Mouse (Mus musculus) left cerebral cortex, adult 11 months (tissue): ENCODE measurements around the gene Sox5.

ENCODE experiments used
- DNase-seq: peaks from one replicate; pipeline ENCODE4 v3.0.0; 2022; ENCODE audit warnings: low spot score

Gene Sox5

DNA sequence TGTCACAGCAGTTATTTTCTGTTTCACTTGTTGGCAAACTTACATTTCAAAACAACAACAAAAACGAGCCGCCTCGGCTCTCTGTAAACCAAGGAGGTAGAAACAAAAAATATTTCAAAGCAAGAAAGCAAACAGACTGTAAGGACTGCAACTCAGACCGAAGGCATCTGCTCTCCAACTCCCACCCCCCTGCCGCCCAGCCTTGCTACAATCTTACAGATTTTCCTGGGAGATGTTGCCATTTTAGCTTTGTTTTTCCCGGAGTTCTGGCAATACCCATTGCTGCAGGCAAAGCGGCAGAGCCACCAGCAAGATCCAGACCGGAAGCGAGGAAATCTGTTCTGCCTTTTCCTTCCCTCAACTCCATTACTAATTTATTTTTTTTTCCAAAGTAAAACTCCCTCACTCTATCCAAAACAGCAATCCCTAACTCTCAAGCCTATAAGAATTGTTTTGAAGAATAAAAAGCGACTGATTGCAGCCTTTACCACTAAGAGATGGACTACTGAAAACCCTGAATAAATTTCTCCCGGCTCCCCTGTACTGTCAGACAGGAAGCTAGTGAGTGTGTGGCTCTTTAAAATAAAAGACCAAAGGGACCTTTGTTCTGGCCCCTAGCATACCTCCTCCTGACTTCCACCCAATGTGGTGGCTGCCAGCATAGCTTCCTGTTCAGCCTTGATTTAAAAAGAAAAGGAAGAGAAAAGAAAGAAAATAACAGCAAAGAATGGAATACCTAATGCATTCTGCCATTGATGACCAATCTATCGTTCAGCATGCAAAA, 600.5 kb downstream of the Sox5 start:
- no peak for DNase-seq

DNA sequence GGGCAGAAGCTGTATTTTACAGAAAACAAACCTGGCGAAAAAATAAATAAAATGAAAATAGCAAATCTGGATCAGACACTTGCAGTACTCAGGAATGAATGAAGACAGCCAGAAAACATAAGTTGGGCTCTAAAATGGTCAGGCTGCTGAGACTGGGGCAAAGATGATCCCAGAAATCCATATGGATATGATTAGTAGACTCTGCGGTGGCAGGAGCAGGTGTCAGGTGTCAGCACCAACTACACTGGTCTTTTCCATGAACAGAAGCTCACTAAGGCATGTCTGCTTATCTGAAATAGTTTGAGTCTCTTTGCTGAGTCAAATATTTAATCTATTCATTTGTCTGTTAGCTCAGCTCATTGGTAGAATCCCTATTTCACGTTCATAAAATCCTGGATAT, 602.7 kb downstream of the Sox5 start:
- no peak for DNase-seq

DNA sequence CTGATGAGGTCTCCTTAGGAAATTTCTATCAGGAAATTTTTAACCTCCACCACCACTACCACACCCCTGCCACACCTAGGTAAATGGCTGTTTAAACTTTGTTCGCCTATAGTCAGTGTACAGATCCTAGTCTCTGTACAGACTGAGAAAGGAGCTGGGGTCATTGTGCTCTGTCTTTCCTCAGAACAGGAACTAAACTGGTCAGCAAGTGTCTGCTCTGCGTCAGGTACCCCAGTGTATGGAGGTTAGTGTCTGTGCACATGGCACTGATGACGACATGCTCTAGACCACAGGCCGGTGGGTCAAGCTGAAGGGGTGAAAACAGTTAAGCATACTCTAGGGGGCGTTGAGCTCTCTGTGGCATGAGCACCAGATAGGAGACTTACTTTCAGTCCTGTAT, 605.1 kb downstream of the Sox5 start:
- no peak for DNase-seq

DNA sequence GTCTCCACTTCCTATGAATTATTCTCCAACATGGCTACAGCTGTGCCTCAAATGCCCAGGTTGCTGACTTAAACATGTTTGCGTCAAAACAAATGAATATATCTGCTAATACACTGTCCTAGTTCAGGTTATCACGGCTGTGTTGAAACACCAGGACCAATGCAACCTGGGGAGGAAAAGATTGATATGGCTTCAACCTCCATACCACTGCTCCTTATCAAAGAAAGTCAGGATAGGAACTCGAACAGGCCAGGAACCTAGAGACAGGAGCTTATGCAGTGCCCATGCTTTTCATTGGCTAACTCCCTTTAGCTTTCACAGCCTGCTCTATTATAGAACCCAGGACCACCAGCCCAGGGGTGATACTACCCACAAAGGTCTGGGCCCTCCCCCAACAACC, 606.2 kb downstream of the Sox5 start:
- no peak for DNase-seq

DNA sequence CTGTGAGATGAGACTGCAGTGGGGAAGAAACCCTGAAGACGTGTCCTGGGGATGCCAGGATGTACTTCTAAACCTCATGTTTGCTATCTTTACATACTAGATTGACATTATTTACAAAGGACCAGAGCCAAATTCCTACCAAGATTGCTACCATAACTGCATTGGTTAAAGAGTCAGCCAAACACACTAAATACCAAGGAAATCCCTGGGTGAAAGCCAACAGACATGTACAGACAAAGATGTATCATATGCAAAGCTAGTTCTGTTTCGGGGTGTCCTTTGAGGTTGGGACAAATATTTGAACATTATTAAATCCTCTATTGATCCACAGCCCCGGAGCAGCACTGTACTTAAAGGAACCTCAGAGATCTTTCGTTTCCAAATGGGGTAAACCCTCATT, 611.2 kb downstream of the Sox5 start:
- DNase-seq, result no peak

DNA sequence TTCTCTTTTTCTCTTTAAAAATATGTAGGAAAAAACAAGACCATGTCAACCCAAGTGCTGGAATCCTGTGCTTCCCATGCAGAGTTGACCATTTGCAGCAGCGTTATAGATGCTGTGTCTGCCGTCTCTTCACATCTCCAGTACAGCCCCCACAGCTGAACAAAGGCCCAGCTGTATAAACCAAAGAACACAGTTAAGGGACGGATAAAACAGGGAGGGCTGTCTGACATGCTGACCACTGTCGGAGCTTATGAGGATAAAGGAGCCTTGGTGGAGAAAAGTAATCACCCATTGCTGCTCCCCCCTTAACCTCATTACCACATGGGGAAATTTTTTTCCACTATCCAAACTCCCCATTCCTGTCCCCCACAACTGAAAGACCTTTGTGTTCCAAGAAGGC, 612.0 kb downstream of the Sox5 start:
- no peak for DNase-seq

DNA sequence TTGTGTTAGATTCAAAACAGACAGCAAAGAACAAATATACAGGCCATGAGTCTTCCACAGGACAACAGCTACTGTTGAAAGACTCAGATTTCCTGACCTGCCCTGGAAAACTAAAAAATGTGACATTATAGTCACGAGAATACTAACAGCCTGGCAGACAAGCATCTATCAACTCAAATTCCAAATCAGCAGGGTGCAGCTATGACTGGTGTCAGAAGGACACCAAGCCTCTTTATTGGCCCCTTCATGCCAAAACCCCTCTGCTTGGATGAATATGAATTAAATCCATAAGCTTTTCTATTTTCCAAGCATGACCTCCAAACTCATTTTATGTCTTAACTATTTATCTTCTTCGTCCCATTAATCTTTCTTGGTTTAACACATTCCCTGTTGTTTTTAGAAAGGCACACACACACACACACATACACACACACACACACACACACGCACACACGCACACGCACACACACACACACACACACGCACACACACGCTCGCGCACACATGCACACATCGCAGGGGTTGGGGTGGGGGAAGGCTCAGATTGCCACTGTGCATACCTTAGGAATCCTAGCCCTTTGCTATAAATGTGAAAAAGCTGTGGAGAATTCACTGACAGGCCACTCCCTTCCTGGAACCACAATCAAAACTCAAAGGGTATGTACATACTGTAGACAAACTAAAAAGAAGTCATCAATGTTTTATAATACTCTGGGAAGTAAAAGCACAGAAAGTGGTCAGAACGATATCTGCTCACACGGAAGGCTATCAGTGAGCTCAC, 612.9 kb downstream of the Sox5 start:
- DNase-seq, result no peak

DNA sequence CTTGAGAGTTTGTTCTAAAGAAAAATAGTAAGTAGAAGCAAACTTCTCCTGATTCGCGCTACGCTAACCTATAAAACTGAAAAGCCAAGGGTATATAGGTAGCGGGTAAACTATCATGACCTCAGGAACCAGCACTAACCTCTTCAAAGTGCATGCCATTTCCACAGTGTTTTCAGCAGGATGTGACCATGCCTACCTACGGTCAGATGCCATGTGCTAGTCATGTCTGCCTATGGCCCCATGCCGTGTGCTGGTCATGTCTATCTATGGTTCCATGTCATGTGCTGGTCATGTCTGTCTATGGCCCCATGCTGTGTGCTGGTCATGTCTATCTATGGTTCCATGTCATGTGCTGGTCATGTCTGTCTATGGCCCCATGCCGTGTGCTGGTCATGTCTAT, 614.7 kb downstream of the Sox5 start:
- DNase-seq, result no peak

DNA sequence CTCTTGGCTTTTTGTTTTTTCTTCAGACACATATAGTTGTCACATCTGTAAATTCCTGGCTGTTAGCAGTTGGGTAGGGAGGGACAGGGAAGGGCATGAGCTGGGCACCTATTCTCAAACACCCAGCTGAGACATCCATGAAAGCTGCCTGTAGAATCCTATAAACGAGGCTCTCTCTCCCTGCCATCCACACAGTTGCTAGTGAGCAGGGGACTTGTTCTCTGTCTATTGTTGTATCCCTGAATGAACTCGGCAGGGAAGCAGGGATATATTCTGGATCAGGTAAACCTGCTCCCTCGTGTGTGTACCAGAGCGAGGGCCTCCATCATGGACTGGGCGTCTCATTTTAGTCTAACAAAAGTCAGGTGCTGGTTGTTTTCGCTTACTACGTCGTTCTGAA, 615.1 kb downstream of the Sox5 start:
- DNase-seq, result no peak

DNA sequence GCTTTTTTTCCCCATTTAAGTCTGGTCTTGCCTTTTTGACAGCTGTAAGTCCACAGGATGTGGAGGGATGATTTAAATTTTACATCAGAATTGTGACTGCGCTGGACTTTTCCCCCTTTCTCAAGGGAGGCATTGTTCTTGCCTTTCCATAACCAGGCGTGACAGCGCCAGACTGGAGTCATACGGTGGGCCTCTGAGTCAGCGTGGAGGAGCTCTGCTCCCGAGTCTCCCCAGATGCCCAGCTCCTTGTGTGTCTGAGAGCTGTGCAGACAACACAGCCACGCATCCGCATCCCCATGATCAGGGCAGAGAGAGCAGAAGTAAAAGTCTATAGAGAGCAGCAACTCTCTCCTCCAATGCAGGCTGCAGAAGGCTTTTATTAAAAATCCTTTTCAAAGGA, 615.7 kb downstream of the Sox5 start:
- DNase-seq, result no peak

DNA sequence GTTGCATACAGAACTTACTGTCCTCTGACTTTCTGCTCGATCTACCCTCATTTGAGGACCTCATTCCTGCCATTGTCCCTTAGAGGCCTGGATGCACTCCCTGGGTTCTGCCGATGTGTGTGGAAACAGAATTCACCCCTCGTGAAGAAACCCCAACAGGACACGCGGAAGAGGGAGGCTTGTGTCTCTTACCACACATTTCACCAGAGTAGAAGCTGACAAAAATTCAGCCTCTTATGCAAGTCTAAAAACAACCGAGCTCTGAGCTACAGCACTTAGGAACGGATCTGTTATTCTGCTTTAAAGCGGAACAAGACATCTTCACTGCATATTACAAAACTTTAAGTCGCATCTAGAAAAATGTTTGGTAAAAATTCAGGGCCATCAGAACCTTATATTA, 618.3 kb downstream of the Sox5 start:
- no peak for DNase-seq

DNA sequence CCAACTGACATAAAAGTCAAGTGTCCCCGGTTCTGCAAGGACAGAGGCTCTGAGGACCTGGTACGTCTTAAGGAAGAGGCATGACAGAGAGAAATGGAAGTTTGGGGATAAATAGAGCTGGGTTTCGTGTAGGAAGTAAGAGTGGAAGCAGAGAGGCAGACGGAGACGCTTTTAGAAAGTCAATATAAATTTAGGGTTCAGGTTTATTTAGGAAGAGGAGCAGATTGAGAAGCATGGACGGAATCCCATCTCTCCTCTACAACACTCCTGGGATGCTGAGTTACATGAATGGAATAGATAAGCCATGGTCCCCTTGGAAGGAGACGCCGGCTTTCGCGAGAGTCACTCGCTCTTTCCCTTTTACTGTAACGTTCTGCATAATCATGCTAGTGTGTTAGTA, 623.1 kb downstream of the Sox5 start:
- no peak for DNase-seq

DNA sequence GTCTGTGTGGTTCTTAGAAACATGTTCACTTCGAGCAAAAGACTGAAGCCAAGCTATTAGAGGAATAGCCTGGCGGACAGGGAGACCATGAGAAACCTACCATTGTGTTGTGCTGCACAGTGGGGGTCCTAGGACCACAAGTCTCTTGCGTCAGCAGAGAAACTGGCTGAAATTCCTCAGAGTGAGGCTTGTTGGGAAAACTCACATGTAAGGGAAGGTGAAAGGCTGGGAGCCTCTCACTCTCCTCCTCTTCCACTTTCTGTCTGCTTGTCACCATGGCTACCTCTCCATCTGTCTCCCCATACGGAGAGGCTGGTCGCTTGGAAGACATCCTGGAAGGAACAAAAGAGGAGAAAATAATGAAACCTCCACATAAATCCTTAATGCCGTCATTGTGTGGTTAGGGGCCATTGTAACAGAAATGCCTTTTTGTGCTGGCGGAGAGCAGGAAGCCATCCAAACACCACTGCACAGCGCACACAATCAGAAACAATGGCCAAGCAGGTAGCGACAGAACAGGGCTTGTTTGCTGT, 626.8 kb downstream of the Sox5 start:
- DNase-seq, result peak; percentile 17

DNA sequence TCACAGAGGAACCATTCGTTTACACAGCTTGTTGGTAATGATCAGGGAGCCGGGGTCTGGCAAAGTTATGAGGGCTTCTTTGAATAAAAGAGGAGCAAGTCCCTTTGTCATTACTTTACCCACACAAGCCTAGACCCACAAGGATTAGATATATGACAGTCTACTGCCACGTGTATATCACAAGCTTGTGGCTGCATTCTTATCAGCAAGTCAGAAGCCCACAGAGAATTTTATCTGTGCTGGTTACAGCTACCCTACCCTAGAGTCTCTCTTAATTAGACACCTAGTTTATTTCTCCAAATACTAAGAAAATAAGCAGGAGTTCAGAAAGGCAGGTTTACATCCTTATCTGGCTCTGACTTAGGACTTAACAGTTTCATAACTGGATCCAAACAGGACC, 629.8 kb downstream of the Sox5 start:
- no peak for DNase-seq

DNA sequence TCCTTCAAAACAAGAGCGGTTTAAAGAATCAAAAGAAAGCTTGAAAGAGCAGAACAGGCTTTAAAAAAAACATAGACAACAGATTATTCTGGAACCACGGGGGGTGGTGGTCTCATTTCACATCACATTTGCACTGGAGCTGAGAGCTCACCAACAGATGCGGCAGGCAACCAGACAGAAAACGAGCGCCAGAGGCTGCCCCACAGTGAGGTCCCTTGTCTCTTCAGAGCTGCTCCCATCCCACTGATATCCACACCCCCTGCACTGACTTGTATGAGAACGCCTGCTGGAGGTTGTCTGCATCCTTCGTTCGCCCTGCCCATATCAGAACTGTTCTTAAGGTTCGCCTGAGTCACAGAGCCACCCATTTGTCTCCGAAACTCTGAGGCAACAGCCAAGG, 630.7 kb downstream of the Sox5 start:
- no peak for DNase-seq

DNA sequence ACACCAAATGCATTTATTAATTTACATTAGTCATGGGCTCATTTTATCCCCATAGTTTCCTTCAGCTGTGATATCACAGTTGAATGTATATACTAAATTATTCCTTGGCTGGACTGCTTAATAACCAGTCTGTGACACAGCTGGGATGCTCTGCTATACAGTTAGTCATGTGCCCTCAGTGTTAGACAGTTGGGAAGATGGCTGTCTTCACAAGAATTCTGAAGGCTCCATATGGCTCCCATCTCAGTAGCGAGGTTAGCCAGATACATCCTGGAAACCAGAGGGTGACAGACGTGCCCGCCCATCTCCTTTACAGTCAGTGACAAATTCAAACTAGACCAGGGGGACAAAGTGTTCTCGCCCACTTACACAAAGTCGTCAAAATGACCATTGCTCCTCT, 644.4 kb downstream of the Sox5 start:
- DNase-seq, result no peak

DNA sequence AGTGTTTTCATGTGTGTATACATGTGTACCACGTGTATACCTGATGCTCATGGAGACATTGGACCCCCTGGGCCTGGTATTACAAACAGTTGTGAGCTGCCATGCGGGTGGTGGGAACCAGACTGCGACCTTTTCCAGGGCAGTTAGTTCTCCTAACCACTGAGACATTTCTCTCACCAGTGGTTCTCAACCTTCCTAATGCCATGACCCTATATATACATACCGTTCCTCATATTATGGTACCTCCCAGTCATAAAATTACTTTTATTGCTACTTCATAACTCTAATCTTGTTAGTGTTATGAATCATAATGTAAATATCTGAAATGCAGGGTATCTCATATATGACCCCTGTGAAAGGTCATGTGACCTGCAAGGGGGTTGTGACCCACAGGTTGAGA, 644.9 kb downstream of the Sox5 start:
- no peak for DNase-seq

DNA sequence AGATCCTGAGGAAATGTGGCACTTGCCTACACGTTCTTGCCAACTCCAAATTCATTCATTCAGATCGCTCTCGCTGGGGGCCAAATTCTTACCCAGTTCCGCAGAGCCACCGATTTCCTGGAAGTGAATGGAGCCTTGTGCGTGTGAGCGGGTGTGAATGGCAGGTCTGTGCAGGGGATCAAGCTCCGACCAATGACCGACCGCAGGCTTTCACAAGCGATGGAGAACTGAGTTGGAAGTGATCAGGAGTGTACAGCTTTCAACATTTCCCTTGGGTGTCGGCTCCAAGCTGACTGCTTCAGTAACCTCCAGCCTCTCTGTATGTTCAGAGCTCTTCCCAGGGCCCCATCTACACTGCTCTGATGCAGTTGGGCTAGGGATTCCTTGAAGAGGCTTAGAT, 651.9 kb downstream of the Sox5 start:
- DNase-seq, result no peak

DNA sequence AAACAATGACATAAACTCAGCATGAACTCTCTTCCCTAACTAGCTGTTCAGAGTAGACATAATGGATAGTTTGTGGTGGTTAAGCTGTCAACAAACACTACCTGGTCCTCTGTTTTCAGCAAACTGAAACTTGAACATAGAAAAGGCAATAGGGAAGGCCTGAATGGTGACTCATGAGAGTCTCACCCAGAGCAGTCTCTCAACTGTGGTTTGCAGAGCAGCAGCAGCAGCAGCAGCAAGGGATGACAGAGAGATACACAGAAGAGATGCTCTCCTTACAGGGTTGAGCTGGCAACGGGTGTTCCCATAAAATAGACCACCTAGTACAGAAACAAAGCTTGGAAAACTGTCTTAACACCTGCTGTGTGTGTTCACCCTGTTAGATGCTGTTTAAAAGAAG, 661.8 kb downstream of the Sox5 start:
- DNase-seq, result no peak

DNA sequence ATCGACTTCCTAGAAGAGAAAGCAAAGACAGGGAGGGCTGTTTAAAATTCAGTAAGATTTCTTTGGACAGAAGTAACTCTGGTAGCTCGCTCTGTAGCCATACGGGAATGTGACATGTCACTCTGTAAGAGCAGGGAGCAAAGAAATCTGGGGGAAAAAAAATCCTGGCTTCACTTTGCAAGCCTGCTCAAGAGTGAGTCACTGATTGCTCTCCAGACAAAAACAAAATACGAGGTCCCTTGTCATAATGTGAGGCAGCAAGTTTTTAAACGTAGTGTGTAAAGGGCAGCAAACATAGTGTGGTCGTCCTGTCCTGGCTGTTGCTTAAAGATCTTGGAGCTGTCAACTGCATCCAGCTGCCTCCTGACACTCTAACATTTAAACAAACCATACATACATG, 665.1 kb downstream of the Sox5 start:
- DNase-seq, result no peak

DNA sequence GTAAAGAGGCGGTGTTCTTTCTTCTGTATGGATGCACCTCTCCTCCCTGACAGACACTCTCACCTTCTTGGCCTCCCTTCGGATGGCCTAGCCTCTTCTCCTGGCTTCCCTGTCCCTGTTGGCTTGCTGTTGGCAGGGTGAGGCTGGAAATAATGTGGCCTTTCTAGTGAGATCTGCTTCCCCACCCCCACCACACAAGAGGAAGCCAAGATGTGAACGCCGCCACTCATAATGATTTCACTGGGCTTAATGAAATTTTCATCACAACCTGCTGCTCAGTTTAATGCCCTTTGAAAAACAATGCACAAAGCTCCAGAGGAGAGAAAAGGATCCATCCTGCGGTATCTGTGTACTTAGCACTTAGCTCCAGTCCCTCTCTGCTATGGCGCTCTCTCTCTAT, 670.2 kb downstream of the Sox5 start:
- no peak for DNase-seq

DNA sequence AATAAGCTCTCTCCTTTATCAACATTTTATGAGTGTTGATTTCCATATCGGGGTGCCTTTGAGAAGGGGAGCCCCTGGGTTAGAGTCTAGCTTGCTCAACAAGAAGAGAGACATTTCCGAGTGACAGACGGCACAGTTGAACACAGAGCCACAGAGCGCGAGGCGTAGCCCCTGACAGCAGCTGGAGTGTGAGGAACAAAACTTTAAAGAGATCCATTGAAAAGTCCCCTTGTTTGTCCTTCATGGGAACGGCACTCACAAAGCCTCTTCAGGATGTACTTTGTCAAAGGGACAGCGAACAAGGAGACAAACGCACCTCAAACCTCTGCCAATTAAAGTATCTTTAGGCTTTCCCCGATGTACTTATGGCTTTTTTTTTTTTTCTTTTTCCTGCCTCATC, 674.9 kb downstream of the Sox5 start:
- DNase-seq, result no peak

DNA sequence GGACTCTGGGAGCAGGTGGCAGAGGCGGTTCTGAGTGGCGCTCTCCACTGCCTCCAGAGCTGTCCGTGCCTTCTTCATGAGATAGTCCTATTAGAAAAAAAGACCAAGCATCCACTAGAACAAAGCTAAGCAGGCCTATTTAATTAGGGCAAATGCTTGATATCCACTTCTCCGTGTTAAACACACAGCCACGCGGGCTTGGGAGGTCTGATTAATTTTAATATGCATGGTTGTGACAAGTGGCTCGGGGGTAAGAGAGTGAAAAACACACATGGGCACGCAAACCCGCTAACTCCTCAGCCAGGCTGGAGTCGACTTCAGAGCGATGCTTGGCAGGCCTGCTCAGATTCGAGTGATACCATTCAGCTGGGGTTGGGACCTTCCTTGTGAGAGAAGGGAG, 676.1 kb downstream of the Sox5 start:
- no peak for DNase-seq

DNA sequence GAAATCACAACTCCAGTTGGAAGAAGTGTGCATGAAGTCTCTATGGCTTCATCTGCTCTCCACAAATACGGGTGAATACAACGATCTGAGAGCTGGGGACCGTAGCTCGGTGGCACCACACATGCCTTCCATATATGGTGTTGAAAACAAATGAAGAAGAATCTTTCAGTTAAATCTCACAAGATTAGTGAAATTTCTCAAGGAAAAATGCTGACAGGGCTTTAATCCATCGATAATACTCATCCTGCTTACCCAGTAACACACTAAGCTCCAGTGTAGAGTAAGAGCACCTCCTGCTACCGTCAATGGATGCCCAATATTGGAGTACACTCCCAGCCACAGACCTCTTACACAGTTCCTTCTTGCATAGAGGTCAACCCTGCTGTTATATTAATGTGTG, 678.2 kb downstream of the Sox5 start:
- no peak for DNase-seq
